13 mouse cellular contexts compared by ENCODE assay signal in genomic region chr4:151728391-151729065, GRCm38 (mm10).
A peak's percentile ranks its signal among the peaks of the same experiment; 100 is the strongest.
DNase-seq lines count a peak whose midpoint lies in the region; ATAC-seq and TF ChIP-seq lines count a peak whose summit lies in the region.
"Had no signal": no experiment of that assay in that cellular context is flagged by ENCODE, and none has a peak within 500 bp of the region (broad histone marks: within the 10 kb centered on the region; RNA-seq: fewer than 3 reads in every experiment).

No protein-coding gene starts in this region.

- H3K4me1 ChIP-seq in hindbrain, embryonic 13.5 days (replicated peaks): peaks cover 40% of the 10 kb centered on the region
- H3K4me1 ChIP-seq in hindbrain, postnatal 0 days (ENCODE audit: insufficient read depth, low read length): no peaks in the 10 kb centered on the region; the same call in 1 of the 2 replicates
- no peaks in the 10 kb centered on the region for H3K4me1 ChIP-seq in midbrain, postnatal 0 days (ENCODE audit: insufficient read depth, low read length)
- no peaks in the 10 kb centered on the region for H3K4me1 ChIP-seq in midbrain, embryonic 11.5 days (ENCODE audit: control insufficient read depth, insufficient read depth, low read length)
- peaks cover 65 to 72% of the 10 kb centered on the region in 2 experiments for H3K4me1 ChIP-seq in liver, embryonic 14.5 days (replicated peaks; ENCODE audit: control insufficient read depth in 2 of 2, insufficient read depth in 2 of 2, low read length in 1 of 2)

- H3K4me2 ChIP-seq in hindbrain, embryonic 13.5 days: no peak overlapping the region
- H3K4me2 ChIP-seq in hindbrain, postnatal 0 days (ENCODE audit: low read depth, low read length): no peak overlapping the region
- H3K4me2 ChIP-seq in midbrain, postnatal 0 days (ENCODE audit: low read depth, low read length, poor library complexity, severe bottlenecking): no peak overlapping the region
- H3K4me2 ChIP-seq in midbrain, embryonic 11.5 days: no peak overlapping the region
- H3K4me2 ChIP-seq in liver, embryonic 14.5 days (ENCODE audit: low read depth): no peak overlapping the region
- H3K4me2 ChIP-seq: forebrain, embryonic 15.5 days; heart, embryonic 13.5 days had no signal

- H3K4me3 ChIP-seq in hindbrain, embryonic 13.5 days: no peak overlapping the region
- no peak overlapping the region for H3K4me3 ChIP-seq in hindbrain, postnatal 0 days (ENCODE audit: low read length)
- no peak overlapping the region for H3K4me3 ChIP-seq in midbrain, postnatal 0 days (ENCODE audit: low read depth, low read length)
- H3K4me3 ChIP-seq in midbrain, embryonic 11.5 days (ENCODE audit: low read depth, low read length): no peak overlapping the region
- no peak overlapping the region for H3K4me3 ChIP-seq in liver, embryonic 14.5 days (ENCODE audit: insufficient read depth in 1 of 2, low read depth in 2 of 2, low read length in 2 of 2)
- H3K4me3 ChIP-seq: forebrain, embryonic 15.5 days; heart, embryonic 13.5 days; myocyte had no signal

- WGBS in hindbrain, embryonic 13.5 days: 65% methylated on average over 11 of the region's 11 CpGs
- WGBS in hindbrain, postnatal 0 days: 61% methylated on average over 11 of the region's 11 CpGs
- WGBS in midbrain, postnatal 0 days: 67% methylated on average over 11 of the region's 11 CpGs
- WGBS in midbrain, embryonic 11.5 days: 88% methylated on average over 11 of the region's 11 CpGs
- 81% methylated on average over 11 of the region's 11 CpGs for WGBS in liver, embryonic 14.5 days (ENCODE audit: insufficient replicate concordance)

- no peaks in the 10 kb centered on the region for H3K36me3 ChIP-seq in hindbrain, embryonic 13.5 days
- no peaks in the 10 kb centered on the region for H3K36me3 ChIP-seq in hindbrain, postnatal 0 days (ENCODE audit: insufficient read depth, low read length)
- H3K36me3 ChIP-seq in midbrain, postnatal 0 days (ENCODE audit: insufficient read depth, low read length): no peaks in the 10 kb centered on the region
- no peaks in the 10 kb centered on the region for H3K36me3 ChIP-seq in midbrain, embryonic 11.5 days (ENCODE audit: control insufficient read depth, insufficient read depth, low read length)
- no peaks in the 10 kb centered on the region for H3K36me3 ChIP-seq in liver, embryonic 14.5 days (replicated peaks; ENCODE audit: control insufficient read depth, insufficient read depth, low read depth)
- H3K36me3 ChIP-seq: forebrain, embryonic 15.5 days; heart, embryonic 13.5 days had no signal

- TF ChIP-seq CTCF in hindbrain, postnatal 0 days (IDR thresholded peaks at IDR 0.05; ENCODE audit: low read depth): no peak
- TF ChIP-seq CTCF in midbrain, postnatal 0 days (IDR thresholded peaks at IDR 0.05): no peak
- no peak for TF ChIP-seq CTCF in liver, embryonic 14.5 days (IDR thresholded peaks at IDR 0.05; ENCODE audit: low read depth)

- no peak for TF ChIP-seq EP300 in liver, embryonic 14.5 days (IDR thresholded peaks at IDR 0.05; ENCODE audit: low read depth)

- no peaks in the 10 kb centered on the region for H3K9me3 ChIP-seq in hindbrain, embryonic 13.5 days
- no peaks in the 10 kb centered on the region for H3K9me3 ChIP-seq in hindbrain, postnatal 0 days (ENCODE audit: low read length)
- no peaks in the 10 kb centered on the region for H3K9me3 ChIP-seq in midbrain, postnatal 0 days (ENCODE audit: low read length)
- H3K9me3 ChIP-seq in midbrain, embryonic 11.5 days (ENCODE audit: control insufficient read depth, low read length): no peaks in the 10 kb centered on the region
- H3K9me3 ChIP-seq in liver, embryonic 14.5 days (ENCODE audit: control insufficient read depth, low read length): no peaks in the 10 kb centered on the region
- H3K9me3 ChIP-seq: forebrain, embryonic 15.5 days; heart, embryonic 13.5 days had no signal

- no peak for ATAC-seq in hindbrain, embryonic 13.5 days (ENCODE audit: low FRiP score)
- ATAC-seq in hindbrain, postnatal 0 days: no peak
- no peak for ATAC-seq in midbrain, postnatal 0 days (ENCODE audit: low FRiP score)
- no peak for ATAC-seq in midbrain, embryonic 11.5 days (ENCODE audit: low FRiP score)
- ATAC-seq in liver, embryonic 14.5 days (ENCODE audit: insufficient read depth): no peak
- no peak for ATAC-seq in inflammation-experienced regulatory T-cells, adult 6 months
- ATAC-seq: activated CD4-positive, CD25-positive, alpha-beta regulatory T cell, adult 4 months; forebrain, embryonic 15.5 days had no signal

- H3K27ac ChIP-seq in hindbrain, embryonic 13.5 days: peak overlapping the region; percentile 61
- H3K27ac ChIP-seq in hindbrain, postnatal 0 days: no peak overlapping the region
- no peak overlapping the region for H3K27ac ChIP-seq in midbrain, postnatal 0 days (ENCODE audit: low read depth, low read length)
- H3K27ac ChIP-seq in midbrain, embryonic 11.5 days (ENCODE audit: low read depth, low read length): no peak overlapping the region
- H3K27ac ChIP-seq in liver, embryonic 14.5 days: peak overlapping the region; percentile 82
- H3K27ac ChIP-seq: forebrain, embryonic 15.5 days; heart, embryonic 13.5 days; kidney, postnatal 0 days had no signal

- no peak for DNase-seq in hindbrain, postnatal 0 days (ENCODE audit: low spot score)
- DNase-seq in midbrain, postnatal 0 days (ENCODE audit: low spot score): peak; percentile 33
- DNase-seq in midbrain, embryonic 11.5 days (ENCODE audit: low spot score, missing footprints): no peak
- DNase-seq in liver, embryonic 14.5 days (ENCODE audit: low read depth in 3 of 3, low spot score in 3 of 3): no peak
- no peak for DNase-seq in adrenal gland, postnatal 4 days (ENCODE audit: low spot score in 2 of 2)
- DNase-seq: gastrocnemius, postnatal 36 days had no signal

- no peak overlapping the region for H3K9ac ChIP-seq in hindbrain, embryonic 13.5 days
- H3K9ac ChIP-seq in hindbrain, postnatal 0 days (replicated peaks; ENCODE audit: low read length): no peak overlapping the region
- no peak overlapping the region for H3K9ac ChIP-seq in midbrain, postnatal 0 days (replicated peaks; ENCODE audit: low read length, poor library complexity, severe bottlenecking)
- H3K9ac ChIP-seq in midbrain, embryonic 11.5 days (ENCODE audit: low read length): no peak overlapping the region
- H3K9ac ChIP-seq in liver, embryonic 14.5 days (replicated peaks): no peak overlapping the region
- H3K9ac ChIP-seq: forebrain, embryonic 15.5 days; heart, embryonic 13.5 days had no signal

- H3K27me3 ChIP-seq in hindbrain, embryonic 13.5 days: no peaks in the 10 kb centered on the region
- H3K27me3 ChIP-seq in hindbrain, postnatal 0 days (ENCODE audit: insufficient read depth, low read length): no peaks in the 10 kb centered on the region
- no peaks in the 10 kb centered on the region for H3K27me3 ChIP-seq in midbrain, postnatal 0 days (ENCODE audit: insufficient read depth, low read length)
- H3K27me3 ChIP-seq in midbrain, embryonic 11.5 days (ENCODE audit: control insufficient read depth, insufficient read depth, low read length): no peaks in the 10 kb centered on the region
- H3K27me3 ChIP-seq in liver, embryonic 14.5 days (ENCODE audit: control insufficient read depth, insufficient read depth, low read length): no peaks in the 10 kb centered on the region
- H3K27me3 ChIP-seq: forebrain, embryonic 15.5 days; heart, embryonic 13.5 days had no signal

Comparison
In these comparisons a context has a peak if more than half of its experiments do, and no peak if none do; other contexts are left out.
1. H3K27ac ChIP-seq: peak in hindbrain, embryonic 13.5 days (single experiment) and liver, embryonic 14.5 days (single experiment); none in hindbrain, postnatal 0 days (single experiment), midbrain, postnatal 0 days (single experiment) and midbrain, embryonic 11.5 days (single experiment).